Mouse (Mus musculus) cerebellum, adult 11 months (tissue): ENCODE measurements at regions not wholly inside any gene's neighbourhood (a gene's known extent, or its start where the extent isn't known, plus 50 kb on each side); places are given as distances from the start of the nearest gene placed in this dataset.

Experiments
- DNase-seq: peaks from one replicate; pipeline ENCODE4 v3.0.0; 2022

DNA sequence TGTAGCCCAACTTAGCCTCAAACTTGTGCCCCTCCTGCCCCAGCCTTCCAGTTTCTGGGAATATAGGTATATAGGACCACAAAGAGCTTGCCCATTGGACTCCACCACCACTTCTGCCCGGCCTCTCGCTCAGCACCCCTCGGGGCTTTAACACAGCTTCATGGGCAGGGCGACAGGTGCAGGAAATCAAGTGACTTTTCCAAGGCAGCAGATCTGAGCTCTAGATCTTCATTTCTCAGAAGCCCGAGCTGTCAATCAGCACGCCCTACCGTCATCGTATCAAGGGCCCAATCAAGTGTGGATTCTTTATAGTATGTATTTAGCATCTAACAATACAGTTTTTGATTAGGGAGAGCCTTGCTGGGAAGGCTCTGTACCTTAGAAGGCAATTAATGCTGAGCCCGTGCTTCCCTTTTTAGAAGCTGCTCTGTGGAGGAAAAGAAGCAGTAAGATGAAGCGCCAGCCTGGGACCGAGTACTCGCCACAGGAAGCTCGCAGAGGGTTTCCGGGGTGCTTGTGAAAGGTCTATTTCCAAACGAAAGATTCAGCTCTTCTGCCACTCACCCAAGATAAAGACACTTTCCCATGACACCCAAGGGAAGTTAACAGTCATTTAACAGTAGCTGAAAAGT lies 56.9 kb upstream of the E2f3 start:
- DNase-seq = no peak

DNA sequence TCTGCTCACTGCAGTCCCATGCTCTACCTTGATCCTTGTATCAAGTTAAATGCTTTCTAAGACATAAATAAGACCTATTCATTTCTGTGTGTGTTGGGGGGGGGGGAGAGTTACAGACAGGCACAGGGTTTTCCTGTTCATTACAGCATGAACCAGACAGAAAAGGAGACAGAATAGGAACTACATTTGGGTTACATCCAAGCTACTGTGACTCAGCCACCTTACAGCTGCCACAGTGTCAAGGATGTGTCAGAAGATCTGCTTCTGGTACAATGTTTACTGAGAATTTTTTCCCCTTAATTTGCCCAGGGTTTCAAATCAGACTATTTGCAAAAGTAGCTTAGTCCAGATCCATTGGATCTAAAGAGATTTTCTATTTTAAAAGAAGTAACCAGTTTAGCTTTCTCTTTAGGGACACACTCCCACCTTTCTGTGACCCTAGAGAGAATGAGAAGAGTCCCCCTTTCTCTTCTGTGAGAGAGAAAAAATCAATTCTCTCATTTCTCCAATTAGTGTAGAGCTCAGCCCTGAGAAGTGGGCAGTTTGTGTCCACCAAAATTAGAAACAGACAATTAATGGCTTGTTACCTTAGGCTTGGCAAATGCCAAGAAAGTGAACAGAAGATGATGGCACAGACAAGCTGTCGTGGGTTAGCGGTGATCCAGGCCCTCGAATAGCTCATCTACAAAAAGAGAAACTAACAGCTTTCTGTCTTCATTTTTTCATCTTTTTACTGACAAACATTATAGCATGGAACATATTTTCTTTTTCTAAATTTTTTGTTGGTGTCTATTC lies 55.8 kb upstream of the E2f3 start:
- DNase-seq = no peak

- DNase-seq = peak; percentile 88
These were observed 54.4 kb upstream of the E2f3 start for GRCm38 (mm10) chr13:30040288-30040687.

DNA sequence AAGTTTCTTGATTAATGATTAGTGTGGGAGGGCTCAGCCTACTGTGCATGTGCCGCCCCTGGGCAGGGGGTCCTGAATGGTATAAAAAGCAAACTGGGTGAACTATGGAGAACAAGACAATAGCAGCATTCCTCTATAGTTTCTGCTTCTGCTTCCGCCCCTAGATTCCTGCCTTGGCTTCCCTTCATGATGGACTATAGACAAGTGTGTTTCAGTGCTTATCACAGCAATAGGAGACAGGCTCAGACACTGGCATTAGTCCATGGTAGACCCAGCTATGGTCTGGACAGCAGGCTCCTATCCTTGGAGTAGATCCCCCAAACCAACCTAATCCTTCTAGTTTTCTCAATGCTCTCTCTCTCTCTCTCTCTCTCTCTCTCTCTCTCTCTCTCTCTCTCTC lies 53.9 kb upstream of the E2f3 start:
- no peak for DNase-seq

GRCm38 (mm10) chr13:30036561-30036960 lies 50.7 kb upstream of the E2f3 start:
- DNase-seq = no peak

GRCm38 (mm10) chr13:30036071-30036470 lies 50.2 kb upstream of the E2f3 start:
- DNase-seq = no peak
